Mouse (Mus musculus): Measurements from ENCODE around the gene Lrrc37a. TPM values are rescaled to one million over a fixed set of nuclear protein-coding genes. Genes with fewer than 3 reads are reported as not detected.

The Lrrc37a gene
- polyA plus RNA-seq, 1 experiment: 0.01 TPM

- 13% methylated on average over 5 of the region's 5 CpGs for whole genome bisulfite sequencing
- Histone ChIP-seq H3K36me3 (ENCODE audit: control insufficient read depth, insufficient read depth, low read length) (no peaks in the 10 kb centered on the region), H3K27ac (ENCODE audit: control insufficient read depth, insufficient read depth, low read length) (no peak overlapping the region), H3K4me1 (replicated peaks; ENCODE audit: control insufficient read depth, insufficient read depth, low read length) (no peaks in the 10 kb centered on the region), H3K27me3 (ENCODE audit: control insufficient read depth, insufficient read depth, low read length) (no peaks in the 10 kb centered on the region), H3K4me3 (ENCODE audit: control insufficient read depth, insufficient read depth, low read length) (no peak overlapping the region)
- no peak for DNase-seq
- TF ChIP-seq CTCF (IDR thresholded peaks at IDR 0.05; ENCODE audit: borderline replicate concordance, control insufficient read depth, extremely low read depth, insufficient read depth, low read length, poor library complexity) (no peak), POLR2A (IDR thresholded peaks at IDR 0.05; ENCODE audit: control insufficient read depth, extremely low read depth, insufficient read depth, low read length, poor library complexity) (no peak)
Measured at GRCm38 (mm10) chr11:103436282-103436681, 68.1 kb downstream of the Lrrc37a start.

- 25% methylated on average over 5 of the region's 5 CpGs for WGBS
- no peak for TF ChIP-seq POLR2A (IDR thresholded peaks at IDR 0.05; ENCODE audit: control insufficient read depth, extremely low read depth, insufficient read depth, low read length, poor library complexity)
- TF ChIP-seq CTCF (IDR thresholded peaks at IDR 0.05; ENCODE audit: borderline replicate concordance, control insufficient read depth, extremely low read depth, insufficient read depth, low read length, poor library complexity): no peak
Measured at GRCm38 (mm10) chr11:103425031-103425430, 79.4 kb downstream of the Lrrc37a start.

GRCm38 (mm10) chr11:103419667-103420066, 84.7 kb downstream of the Lrrc37a start:
- H3K27ac ChIP-seq (ENCODE audit: control insufficient read depth, insufficient read depth, low read length): no peak overlapping the region
- H3K27me3 ChIP-seq (ENCODE audit: control insufficient read depth, insufficient read depth, low read length): no peaks in the 10 kb centered on the region
- H3K36me3 ChIP-seq (ENCODE audit: control insufficient read depth, insufficient read depth, low read length): no peaks in the 10 kb centered on the region
- no peak for DNase-seq
- H3K4me3 ChIP-seq (ENCODE audit: control insufficient read depth, insufficient read depth, low read length): no peak overlapping the region
- TF ChIP-seq POLR2A (IDR thresholded peaks at IDR 0.05; ENCODE audit: control insufficient read depth, extremely low read depth, insufficient read depth, low read length, poor library complexity): no peak
- no peak for TF ChIP-seq CTCF (IDR thresholded peaks at IDR 0.05; ENCODE audit: borderline replicate concordance, control insufficient read depth, extremely low read depth, insufficient read depth, low read length, poor library complexity)
- peaks cover 5% of the 10 kb centered on the region; the same call in 1 of the 2 replicates for H3K4me1 ChIP-seq (replicated peaks; ENCODE audit: control insufficient read depth, insufficient read depth, low read length)
- 86% methylated on average over 13 of the region's 13 CpGs for WGBS

More at GRCm38 (mm10) chr11:103425031-103425430, 79.4 kb downstream of the Lrrc37a start:
- Histone ChIP-seq H3K27me3 (ENCODE audit: control insufficient read depth, insufficient read depth, low read length) (no peaks in the 10 kb centered on the region), H3K4me1 (replicated peaks; ENCODE audit: control insufficient read depth, insufficient read depth, low read length) (no peaks in the 10 kb centered on the region), H3K4me3 (ENCODE audit: control insufficient read depth, insufficient read depth, low read length) (no peak overlapping the region), H3K27ac (ENCODE audit: control insufficient read depth, insufficient read depth, low read length) (no peak overlapping the region), H3K36me3 (ENCODE audit: control insufficient read depth, insufficient read depth, low read length) (no peaks in the 10 kb centered on the region)
- no peak for DNase-seq

- Histone ChIP-seq H3K27ac (ENCODE audit: control insufficient read depth, insufficient read depth, low read length) (no peak overlapping the region), H3K27me3 (ENCODE audit: control insufficient read depth, insufficient read depth, low read length) (no peaks in the 10 kb centered on the region), H3K36me3 (ENCODE audit: control insufficient read depth, insufficient read depth, low read length) (no peaks in the 10 kb centered on the region)
Measured at GRCm38 (mm10) chr11:103419226-103419625, 85.2 kb downstream of the Lrrc37a start.

GRCm38 (mm10) chr11:103413516-103413915, 90.9 kb downstream of the Lrrc37a start:
- 100% methylated on average over 1 of the region's 1 CpGs for WGBS
- H3K4me1 ChIP-seq (replicated peaks; ENCODE audit: control insufficient read depth, insufficient read depth, low read length): peaks cover 5% of the 10 kb centered on the region
- no peak for DNase-seq
- H3K27ac ChIP-seq (ENCODE audit: control insufficient read depth, insufficient read depth, low read length): no peak overlapping the region
- no peak for TF ChIP-seq POLR2A (IDR thresholded peaks at IDR 0.05; ENCODE audit: control insufficient read depth, extremely low read depth, insufficient read depth, low read length, poor library complexity)
- no peak for TF ChIP-seq CTCF (IDR thresholded peaks at IDR 0.05; ENCODE audit: borderline replicate concordance, control insufficient read depth, extremely low read depth, insufficient read depth, low read length, poor library complexity)
- no peaks in the 10 kb centered on the region for H3K36me3 ChIP-seq (ENCODE audit: control insufficient read depth, insufficient read depth, low read length)
- no peak overlapping the region for H3K4me3 ChIP-seq (ENCODE audit: control insufficient read depth, insufficient read depth, low read length)
- no peaks in the 10 kb centered on the region for H3K27me3 ChIP-seq (ENCODE audit: control insufficient read depth, insufficient read depth, low read length)

More at GRCm38 (mm10) chr11:103419226-103419625, 85.2 kb downstream of the Lrrc37a start:
- TF ChIP-seq POLR2A (IDR thresholded peaks at IDR 0.05; ENCODE audit: control insufficient read depth, extremely low read depth, insufficient read depth, low read length, poor library complexity) (no peak), CTCF (IDR thresholded peaks at IDR 0.05; ENCODE audit: borderline replicate concordance, control insufficient read depth, extremely low read depth, insufficient read depth, low read length, poor library complexity) (no peak)
- Histone ChIP-seq H3K4me1 (replicated peaks; ENCODE audit: control insufficient read depth, insufficient read depth, low read length) (peaks cover 5% of the 10 kb centered on the region; the same call in 1 of the 2 replicates), H3K4me3 (ENCODE audit: control insufficient read depth, insufficient read depth, low read length) (no peak overlapping the region)
- DNase-seq: no peak
- 30% methylated on average over 5 of the region's 5 CpGs for WGBS

- 8% methylated on average over 14 of the region's 14 CpGs for WGBS
- Histone ChIP-seq H3K27ac (ENCODE audit: control insufficient read depth, insufficient read depth, low read length) (no peak overlapping the region; the same call in 1 of the 2 replicates), H3K4me3 (ENCODE audit: control insufficient read depth, insufficient read depth, low read length) (peak overlapping the region; percentile 39), H3K36me3 (ENCODE audit: control insufficient read depth, insufficient read depth, low read length) (no peaks in the 10 kb centered on the region), H3K27me3 (ENCODE audit: control insufficient read depth, insufficient read depth, low read length) (no peaks in the 10 kb centered on the region), H3K4me1 (replicated peaks; ENCODE audit: control insufficient read depth, insufficient read depth, low read length) (peaks cover 5% of the 10 kb centered on the region)
- TF ChIP-seq CTCF (IDR thresholded peaks at IDR 0.05; ENCODE audit: borderline replicate concordance, control insufficient read depth, extremely low read depth, insufficient read depth, low read length, poor library complexity): no peak
- TF ChIP-seq POLR2A (IDR thresholded peaks at IDR 0.05; ENCODE audit: control insufficient read depth, extremely low read depth, insufficient read depth, low read length, poor library complexity): no peak
- DNase-seq: no peak
Measured at GRCm38 (mm10) chr11:103412950-103413423, 91.4 kb downstream of the Lrrc37a start.
